Mouse (Mus musculus): ENCODE results near the gene Agtrap.

- TF ChIP-seq CTCF (IDR thresholded peaks at IDR 0.05; ENCODE audit: low read depth) (no peak), EP300 (IDR thresholded peaks at IDR 0.05; ENCODE audit: low read depth) (no peak)
These were observed 33.5 kb upstream of the Agtrap start for GRCm38 (mm10) chr4:148121362-148121761.
